13 mouse cellular contexts compared by ENCODE assay signal in the genomic region with DNA sequence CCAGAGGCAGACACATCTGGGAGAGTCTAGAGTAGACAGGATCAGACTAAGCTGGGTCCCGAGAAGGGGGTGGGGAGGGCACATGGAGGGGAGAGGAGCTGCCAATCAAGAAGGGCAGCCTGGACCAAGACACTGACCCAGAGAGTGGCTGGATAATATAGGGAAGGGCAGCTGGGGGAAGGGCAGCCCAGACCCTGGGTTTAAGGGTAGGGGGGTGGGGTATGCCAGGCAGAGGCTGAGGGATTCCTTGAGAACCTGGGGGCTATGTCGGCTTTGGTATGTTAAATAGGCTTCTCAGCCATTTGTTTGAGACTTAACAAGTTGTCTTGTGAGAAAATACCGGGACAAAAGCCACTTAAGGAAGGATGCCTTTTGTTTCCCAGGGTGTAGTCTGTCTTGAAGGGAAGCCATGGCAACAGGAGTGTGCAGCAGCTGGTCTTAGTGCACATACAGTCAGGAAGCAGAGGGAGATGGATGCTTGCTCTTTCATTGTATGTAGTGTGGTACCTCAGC. TPM values are rescaled to one million over a fixed set of nuclear protein-coding genes. Genes with fewer than 3 reads are reported as not detected.
DNase-seq lines count a peak whose midpoint lies in the region; ATAC-seq lines count a peak whose summit lies in the region.
"Had no signal": no experiment of that assay in that cellular context is flagged by ENCODE, and none has a peak within 500 bp of the region (broad histone marks: within the 10 kb centered on the region; RNA-seq: fewer than 3 reads in every experiment).

No protein-coding gene starts in this region.

- WGBS in hindbrain, embryonic 13.5 days: 3% methylated on average over 3 of the region's 3 CpGs
- 9% methylated on average over 3 of the region's 3 CpGs for WGBS in midbrain, embryonic 16.5 days
- 12% methylated on average over 3 of the region's 3 CpGs for WGBS in heart, embryonic 12.5 days

- no peaks in the 10 kb centered on the region for H3K36me3 ChIP-seq in hindbrain, embryonic 13.5 days
- no peaks in the 10 kb centered on the region for H3K36me3 ChIP-seq in midbrain, embryonic 16.5 days (ENCODE audit: control insufficient read depth, insufficient read depth, low read length)
- no peaks in the 10 kb centered on the region for H3K36me3 ChIP-seq in heart, embryonic 12.5 days
- H3K36me3 ChIP-seq: heart, embryonic 15.5 days; liver, embryonic 15.5 days had no signal

- H3K9ac ChIP-seq in hindbrain, embryonic 13.5 days: no peak overlapping the region
- no peak overlapping the region for H3K9ac ChIP-seq in midbrain, embryonic 16.5 days (ENCODE audit: low read depth, low read length)
- H3K9ac ChIP-seq in heart, embryonic 12.5 days: no peak overlapping the region
- H3K9ac ChIP-seq: heart, embryonic 15.5 days; liver, embryonic 15.5 days had no signal

- intact Hi-C loops in left cerebral cortex, postnatal 10 days (cut with DNase I): no loop called here

- H3K9me3 ChIP-seq in hindbrain, embryonic 13.5 days: no peaks in the 10 kb centered on the region
- no peaks in the 10 kb centered on the region for H3K9me3 ChIP-seq in midbrain, embryonic 16.5 days (replicated peaks; ENCODE audit: control insufficient read depth, low read length, poor library complexity, severe bottlenecking)
- H3K9me3 ChIP-seq in heart, embryonic 12.5 days (replicated peaks): no peaks in the 10 kb centered on the region
- H3K9me3 ChIP-seq: heart, embryonic 15.5 days; liver, embryonic 15.5 days had no signal

- H3K4me2 ChIP-seq in hindbrain, embryonic 13.5 days: no peak overlapping the region
- H3K4me2 ChIP-seq in midbrain, embryonic 16.5 days (ENCODE audit: low read length): no peak overlapping the region
- no peak overlapping the region for H3K4me2 ChIP-seq in heart, embryonic 12.5 days
- H3K4me2 ChIP-seq: heart, embryonic 15.5 days; liver, embryonic 15.5 days had no signal

- peak; percentile 42 for DNase-seq in MN1 (ENCODE audit: low spot score)
- peak; percentile 54 for DNase-seq in embryo, embryonic 9.5 days (ENCODE audit: extremely low spot score)
- DNase-seq in left cerebral cortex, postnatal 10 days (ENCODE audit: extremely low spot score in 1 of 2, low spot score in 2 of 2): no peak
- DNase-seq: adrenal gland, postnatal 14 days; cerebellum, adult 9-10 months; layer of hippocampus, postnatal 36 days; right cerebral cortex, adult 18-20 months had no signal

- peaks cover 10% of the 10 kb centered on the region for H3K4me1 ChIP-seq in hindbrain, embryonic 13.5 days (replicated peaks)
- peaks cover 3% of the 10 kb centered on the region for H3K4me1 ChIP-seq in midbrain, embryonic 16.5 days (ENCODE audit: control insufficient read depth, insufficient read depth, low read length)
- H3K4me1 ChIP-seq in heart, embryonic 12.5 days (replicated peaks): no peaks in the 10 kb centered on the region
- H3K4me1 ChIP-seq: heart, embryonic 15.5 days; liver, embryonic 15.5 days had no signal

- no peaks in the 10 kb centered on the region for H3K27me3 ChIP-seq in hindbrain, embryonic 13.5 days
- H3K27me3 ChIP-seq in midbrain, embryonic 16.5 days (ENCODE audit: control insufficient read depth, insufficient read depth, low read depth, low read length): no peaks in the 10 kb centered on the region
- no peaks in the 10 kb centered on the region for H3K27me3 ChIP-seq in heart, embryonic 12.5 days (replicated peaks)
- H3K27me3 ChIP-seq: heart, embryonic 15.5 days; liver, embryonic 15.5 days had no signal

- no peak overlapping the region for H3K4me3 ChIP-seq in hindbrain, embryonic 13.5 days
- no peak overlapping the region for H3K4me3 ChIP-seq in midbrain, embryonic 16.5 days (ENCODE audit: low read depth, low read length)
- no peak overlapping the region for H3K4me3 ChIP-seq in heart, embryonic 12.5 days
- H3K4me3 ChIP-seq: heart, embryonic 15.5 days; liver, embryonic 15.5 days had no signal

- H3K27ac ChIP-seq in hindbrain, embryonic 13.5 days: peak overlapping the region; percentile 13; the same call in 1 of the 2 replicates
- no peak overlapping the region for H3K27ac ChIP-seq in midbrain, embryonic 16.5 days (ENCODE audit: low read length)
- H3K27ac ChIP-seq in heart, embryonic 12.5 days (ENCODE audit: poor library complexity, severe bottlenecking): no peak overlapping the region
- H3K27ac ChIP-seq: heart, embryonic 15.5 days; liver, embryonic 15.5 days had no signal

- ATAC-seq in hindbrain, embryonic 13.5 days (ENCODE audit: low FRiP score): peak; percentile 84
- peak; percentile 75 for ATAC-seq in midbrain, embryonic 16.5 days
- ATAC-seq in heart, embryonic 12.5 days (ENCODE audit: insufficient number of reproducible peaks, low FRiP score): no peak
- ATAC-seq in CD4-positive, CD25-positive, alpha-beta regulatory T cell, adult 4 months: no peak

RNA-seq across cellular contexts. Expression of a gene that starts 20.5 kb away (rescaled TPM):
- 36.1 and 48.9 TPM in 2 replicates for polyA plus RNA-seq in hindbrain, embryonic 13.5 days (2015; fragmentation: Nextera tagmentation; extraction: Ambion mirVana)
- polyA plus RNA-seq in midbrain, embryonic 16.5 days (2015; fragmentation: Nextera tagmentation; extraction: Ambion mirVana): 26.0 and 28.8 TPM in 2 replicates
- 100 to 1,000 TPM; 109 to 121 TPM for total RNA-seq in left cerebral cortex, postnatal 10 days (2021)
- 415 and 447 TPM in 2 replicates for polyA plus RNA-seq in heart, embryonic 12.5 days (2016; fragmentation: Nextera tagmentation; extraction: Ambion mirVana)
- under 1 TPM; 0.22 to 0.37 TPM for polyA plus RNA-seq in CD4-positive, CD25-positive, alpha-beta regulatory T cell, adult 4 months (2017; shearing (Covaris generic))

Comparison
In these comparisons a context has a peak if more than half of its experiments do, and no peak if none do; other contexts are left out.
1. DNase-seq: peak in MN1 (single experiment) and embryo, embryonic 9.5 days (single experiment); none in left cerebral cortex, postnatal 10 days (0 of 2).
2. ATAC-seq: peak in hindbrain, embryonic 13.5 days (single experiment) and midbrain, embryonic 16.5 days (single experiment); none in heart, embryonic 12.5 days (single experiment) and CD4-positive, CD25-positive, alpha-beta regulatory T cell, adult 4 months (single experiment).
3. RNA of a gene that starts 20.5 kb away (polyA plus RNA-seq): 415 to 447 TPM in heart, embryonic 12.5 days, 36.1 to 48.9 TPM in hindbrain, embryonic 13.5 days and 26.0 to 28.8 TPM in midbrain, embryonic 16.5 days; 0.22 to 0.37 TPM in CD4-positive, CD25-positive, alpha-beta regulatory T cell, adult 4 months; every median in the first group is over 10 times any median in the second.